Mouse (Mus musculus) spleen, adult 2 months (tissue): ENCODE results near the gene Alox5. TPM values are rescaled to one million over a fixed set of nuclear protein-coding genes. Genes with fewer than 3 reads are reported as not detected.

Experiments
- DNase-seq, 2 experiments: peaks; one replicate each; pipeline versions ENCODE4 v3.0.0 to v3.0.0-alpha.2; 2012 to 2021; ENCODE audit warnings: low spot score in 2 of 2, low read depth in 1 of 2
- H3K27ac ChIP-seq: fragments of 200-500 bp; 2 replicates; pipeline ENCODE4 v1.5.1; 2012; ENCODE audit warnings: low read length, inconsistent platforms; ENCODE audit not compliant: insufficient read depth
- H3K27me3 ChIP-seq: fragments of 200-500 bp; 2 replicates; pipeline ENCODE4 v1.6.1; 2012; ENCODE audit warnings: mild to moderate bottlenecking, moderate library complexity, low read length, inconsistent platforms; ENCODE audit not compliant: control insufficient read depth, insufficient read depth
- H3K36me3 ChIP-seq: fragments of 200-500 bp; 2 replicates; pipeline ENCODE4 v1.6.1; 2012; ENCODE audit warnings: mild to moderate bottlenecking, low read length, inconsistent platforms; ENCODE audit not compliant: control insufficient read depth, insufficient read depth
- H3K4me1 ChIP-seq: fragments of 200-500 bp; 2 replicates; pipeline ENCODE4 v1.6.1; 2011; ENCODE audit warnings: inconsistent platforms; ENCODE audit not compliant: control insufficient read depth, insufficient read depth, insufficient read length
- H3K4me3 ChIP-seq: fragments of 200-500 bp; 2 replicates; pipeline ENCODE4 v1.5.1; 2011; ENCODE audit warnings: mild to moderate bottlenecking, inconsistent platforms; ENCODE audit not compliant: insufficient read depth, insufficient read length; ENCODE audit errors: extremely low read depth
- CTCF ChIP-seq: fragments of 200-500 bp; IDR thresholded peaks from 2 replicates; pipeline ENCODE4 v1.5.1; 2011; ENCODE audit warnings: mild to moderate bottlenecking, inconsistent platforms; ENCODE audit not compliant: insufficient read depth, insufficient read length, insufficient replicate concordance; ENCODE audit errors: extremely low read depth
- POLR2A ChIP-seq: fragments of 200-500 bp; IDR thresholded peaks from 2 replicates; pipeline ENCODE4 v1.6.1; 2011; ENCODE audit warnings: low read depth, low read length, inconsistent platforms
- WGBS: fragments of 180-500 bp; shearing (Covaris S2); methylation state at CpG from one replicate; pipeline ENCODE4 v1.1.7; 2018; 5-methylcytosine and 5-hydroxymethylcytosine counted together
- polyA plus RNA-seq: library from polyadenylated mRNA; depleted of rRNA; stranded (reverse); fragments of >200 nt; gene quantifications from 2 replicates; pipeline ENCODE4 v1.2.3, GENCODE M21; 2012

The Alox5 gene
- polyA plus RNA-seq, 1 experiment: 2.5 TPM

DNA sequence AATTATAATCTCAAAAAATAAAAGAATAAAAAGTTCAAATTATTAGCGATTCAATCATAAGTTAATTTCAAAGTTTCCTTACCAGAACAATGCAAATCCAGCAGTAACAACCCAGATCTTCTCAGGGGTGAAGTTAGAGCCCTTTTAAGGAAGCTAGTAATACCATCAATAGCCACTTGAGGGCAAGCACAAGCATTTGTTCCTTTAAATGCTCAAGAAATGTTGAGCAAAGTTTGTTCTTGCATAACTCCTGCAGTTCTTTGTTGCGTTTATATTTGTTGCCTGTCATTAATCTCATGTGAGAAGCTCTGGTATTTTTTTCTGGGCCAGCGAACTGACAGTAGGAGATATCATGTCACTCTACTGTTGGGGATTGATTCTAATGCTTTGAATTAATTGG lies 7.1 kb upstream of the Alox5 start:
- no peak for TF ChIP-seq POLR2A
- TF ChIP-seq CTCF: no peak
- no peaks in the 10 kb centered on the region for H3K36me3 ChIP-seq
- WGBS: 25% methylated on average over 3 of the region's 3 CpGs
- no peak overlapping the region for H3K27ac ChIP-seq
- no peaks in the 10 kb centered on the region for H3K27me3 ChIP-seq
- no peak overlapping the region for H3K4me3 ChIP-seq
- no peak for DNase-seq
- no peaks in the 10 kb centered on the region for H3K4me1 ChIP-seq

DNA sequence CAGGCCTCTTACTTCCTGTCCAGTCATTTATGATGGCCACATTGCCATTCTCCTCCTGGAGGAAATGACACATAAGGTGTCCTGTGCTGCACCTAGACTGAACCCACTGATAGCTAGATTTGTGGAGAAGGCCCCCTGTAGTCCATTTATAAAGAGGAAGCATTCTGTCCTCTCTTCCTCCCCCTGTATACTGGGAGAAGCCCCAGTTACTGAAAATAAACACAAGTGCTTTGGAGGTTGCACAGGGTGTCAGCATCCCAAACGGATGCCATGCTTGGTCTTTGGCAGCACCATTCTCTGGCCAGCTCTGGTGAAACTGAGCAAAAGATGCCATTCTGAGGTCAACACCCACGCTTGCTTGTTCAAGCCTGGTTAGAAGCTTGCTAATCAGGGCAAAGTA lies 1.7 kb downstream of the Alox5 start:
- H3K36me3 ChIP-seq: no peaks in the 10 kb centered on the region
- no peaks in the 10 kb centered on the region for H3K27me3 ChIP-seq
- TF ChIP-seq CTCF (no peak), POLR2A (no peak)
- H3K4me3 ChIP-seq: no peak overlapping the region
- WGBS: 75% methylated on average over 2 of the region's 2 CpGs
- no peak overlapping the region for H3K27ac ChIP-seq
- no peak for DNase-seq
- peaks cover 2% of the 10 kb centered on the region; the same call in 1 of the 2 replicates for H3K4me1 ChIP-seq

DNA sequence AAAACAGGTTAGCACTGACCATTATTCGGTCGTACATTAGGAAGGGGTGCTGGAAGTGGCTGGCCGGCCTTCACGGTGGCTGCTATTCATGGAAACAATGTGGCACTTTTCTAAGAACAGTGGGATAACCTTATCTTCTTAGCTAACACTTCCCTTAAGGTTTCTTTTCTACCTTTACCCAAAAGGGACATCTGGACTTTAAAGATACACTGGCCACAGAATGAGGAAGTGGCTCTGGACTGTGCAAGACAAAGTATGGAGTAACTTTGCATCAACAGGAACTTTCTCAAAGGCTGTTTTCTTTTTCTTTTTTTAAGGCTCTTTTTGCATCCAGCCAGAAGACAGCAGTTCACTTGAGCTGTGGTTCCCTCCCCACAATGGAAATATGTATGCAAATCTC lies 2.2 kb downstream of the Alox5 start:
- peaks cover 2% of the 10 kb centered on the region; the same call in 1 of the 2 replicates for H3K4me1 ChIP-seq
- TF ChIP-seq CTCF (no peak), POLR2A (no peak)
- no peak overlapping the region for H3K27ac ChIP-seq
- H3K27me3 ChIP-seq: no peaks in the 10 kb centered on the region
- no peak for DNase-seq
- H3K36me3 ChIP-seq: no peaks in the 10 kb centered on the region
- WGBS: 35% methylated on average over 4 of the region's 4 CpGs
- H3K4me3 ChIP-seq: no peak overlapping the region

DNA sequence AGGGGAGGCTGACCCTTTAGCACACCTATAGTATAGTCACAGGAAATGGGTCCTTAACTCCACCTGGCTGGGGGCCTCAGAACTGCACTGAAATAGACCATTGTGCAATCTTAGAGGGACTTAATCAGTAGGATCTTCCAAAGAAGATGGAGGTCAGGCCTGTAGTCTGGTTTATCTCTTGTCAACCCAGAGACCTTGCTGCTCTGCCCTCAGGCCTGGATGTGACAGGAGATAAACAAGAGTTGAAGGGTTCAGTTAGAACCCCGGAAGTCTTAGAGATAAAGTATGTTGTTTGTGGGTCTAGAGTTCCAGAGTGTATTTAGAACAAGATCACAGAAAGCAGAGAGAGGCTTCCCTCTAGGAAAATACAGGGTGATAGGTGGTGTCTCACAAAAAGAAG lies 4.5 kb downstream of the Alox5 start:
- WGBS: 67% methylated on average over 1 of the region's 1 CpGs
- TF ChIP-seq CTCF (no peak), POLR2A (no peak)
- Histone ChIP-seq H3K4me1 (peaks cover 2% of the 10 kb centered on the region; the same call in 1 of the 2 replicates), H3K4me3 (no peak overlapping the region), H3K27ac (no peak overlapping the region), H3K27me3 (no peaks in the 10 kb centered on the region), H3K36me3 (no peaks in the 10 kb centered on the region)
- DNase-seq: no peak

- WGBS: 15% methylated on average over 4 of the region's 4 CpGs
- H3K27me3 ChIP-seq: no peaks in the 10 kb centered on the region
- no peak overlapping the region for H3K27ac ChIP-seq
- DNase-seq: no peak
- H3K4me1 ChIP-seq: no peaks in the 10 kb centered on the region
- no peak for TF ChIP-seq POLR2A
- no peak for TF ChIP-seq CTCF
- H3K4me3 ChIP-seq: no peak overlapping the region
- H3K36me3 ChIP-seq: no peaks in the 10 kb centered on the region
Measured at GRCm38 (mm10) chr6:116455781-116456180, 5.2 kb downstream of the Alox5 start.

GRCm38 (mm10) chr6:116440849-116441248 lies 20.1 kb downstream of the Alox5 start:
- no peak for DNase-seq
- no peak for TF ChIP-seq CTCF
- TF ChIP-seq POLR2A: no peak
- Histone ChIP-seq H3K36me3 (no peaks in the 10 kb centered on the region), H3K27ac (no peak overlapping the region), H3K4me3 (no peak overlapping the region), H3K4me1 (no peaks in the 10 kb centered on the region), H3K27me3 (no peaks in the 10 kb centered on the region)
- 81% methylated on average over 4 of the region's 4 CpGs for WGBS

GRCm38 (mm10) chr6:116440447-116440846 lies 20.5 kb downstream of the Alox5 start:
- DNase-seq: no peak
- no peak overlapping the region for H3K27ac ChIP-seq
- TF ChIP-seq CTCF (no peak), POLR2A (no peak)
- no peak overlapping the region for H3K4me3 ChIP-seq
- H3K36me3 ChIP-seq: no peaks in the 10 kb centered on the region
- H3K27me3 ChIP-seq: no peaks in the 10 kb centered on the region
- 75% methylated on average over 4 of the region's 4 CpGs for WGBS
- no peaks in the 10 kb centered on the region for H3K4me1 ChIP-seq
